Mouse (Mus musculus) C2C12 (cell line): ENCODE results near the gene Rae1.

Experiments used
- CEBPB ChIP-seq: IDR thresholded peaks from one replicate; pipeline ENCODE4 v1.6.1; 2011; ENCODE audit warnings: low read depth, mild to moderate bottlenecking, control low read depth, moderate library complexity
- CTCF ChIP-seq: IDR thresholded peaks from one replicate; pipeline ENCODE4 v1.5.1; 2011; ENCODE audit not compliant: control insufficient read depth, insufficient read depth, insufficient read length
- MAX ChIP-seq: IDR thresholded peaks from one replicate; pipeline ENCODE4 v1.6.1; 2011; ENCODE audit warnings: mild to moderate bottlenecking, control low read depth
- MYOD1 ChIP-seq: IDR thresholded peaks from one replicate; pipeline ENCODE4 v1.6.1; 2011; ENCODE audit warnings: low read depth; ENCODE audit not compliant: control insufficient read depth, insufficient read length
- MYOG ChIP-seq: IDR thresholded peaks from one replicate; pipeline ENCODE4 v1.6.1; 2011; ENCODE audit not compliant: control insufficient read depth, insufficient read length; ENCODE audit errors: extremely low read depth
- USF1 ChIP-seq: IDR thresholded peaks from one replicate; pipeline ENCODE4 v1.6.1; 2011; ENCODE audit warnings: low read depth, mild to moderate bottlenecking, control low read depth, moderate library complexity

- TF ChIP-seq MYOG, result no peak
- no peak for TF ChIP-seq MYOD1
- TF ChIP-seq CTCF, result no peak
- TF ChIP-seq MAX, result no peak
- TF ChIP-seq USF1, result no peak
- TF ChIP-seq CEBPB, result no peak
Observed at GRCm38 (mm10) chr2:172975159-172975558, 24.8 kb upstream of the Rae1 start.
